Mouse (Mus musculus): ENCODE measurements around the gene Acox1.

GRCm38 (mm10) chr11:116232427-116232826, 33.6 kb upstream of the Acox1 start:
- TF ChIP-seq CTCF (conservative IDR thresholded peaks at IDR 0.05 in 1 of 2, IDR thresholded peaks at IDR 0.05 in 1 of 2; ENCODE audit: low read depth in 2 of 2, low read length in 2 of 2), result no peak
- TF ChIP-seq ZNF384 (IDR thresholded peaks at IDR 0.05; ENCODE audit: low read depth, low read length), result no peak
- TF ChIP-seq CHD1 (IDR thresholded peaks at IDR 0.05; ENCODE audit: low read depth, low read length), result no peak
- no peak for TF ChIP-seq CHD2 (IDR thresholded peaks at IDR 0.05; ENCODE audit: low read length)
- TF ChIP-seq ZC3H11A (IDR thresholded peaks at IDR 0.05; ENCODE audit: low read depth, low read length), result no peak
- TF ChIP-seq NRF1 (IDR thresholded peaks at IDR 0.05; ENCODE audit: low read depth, low read length), result no peak
- no peak for TF ChIP-seq PAX5 (IDR thresholded peaks at IDR 0.05; ENCODE audit: low read length)
- TF ChIP-seq POLR2A (IDR thresholded peaks at IDR 0.05; ENCODE audit: low read depth, low read length), result no peak
- no peak for TF ChIP-seq NELFE (IDR thresholded peaks at IDR 0.05; ENCODE audit: low read depth, low read length)
- TF ChIP-seq TCF12 (IDR thresholded peaks at IDR 0.05; ENCODE audit: low read depth, low read length), result no peak
- TF ChIP-seq BHLHE40 (IDR thresholded peaks at IDR 0.05; ENCODE audit: low read depth, low read length), result no peak
- no peak for TF ChIP-seq MAFK (IDR thresholded peaks at IDR 0.05; ENCODE audit: insufficient replicate concordance, low read length)
- TF ChIP-seq MXI1 (IDR thresholded peaks at IDR 0.05; ENCODE audit: low read depth, low read length), result no peak
